Mouse (Mus musculus) myocyte (in vitro differentiated cells): Measurements from ENCODE around the gene Cd5. TPM values are rescaled to one million over a fixed set of nuclear protein-coding genes. Genes with fewer than 3 reads are reported as not detected.

Source experiments
- H3K27me3 ChIP-seq: one replicate; pipeline ENCODE4 v1.6.1; 2011; ENCODE audit not compliant: control insufficient read depth, insufficient read depth, insufficient read length
- H3K36me3 ChIP-seq: one replicate; pipeline ENCODE4 v1.6.1; 2011; ENCODE audit not compliant: control insufficient read depth, insufficient read depth
- H3K4me2 ChIP-seq: one replicate; pipeline ENCODE4 v1.6.1; 2011; ENCODE audit warnings: low read depth, control low read depth
- H3K4me3 ChIP-seq: one replicate; pipeline ENCODE4 v1.5.1; 2011; ENCODE audit warnings: mild to moderate bottlenecking, control low read depth, moderate library complexity
- H3K79me2 ChIP-seq: one replicate; pipeline ENCODE4 v1.6.1; 2011; ENCODE audit not compliant: control insufficient read depth, insufficient read depth
- H3ac ChIP-seq: one replicate; pipeline ENCODE4 v1.6.1; 2011; ENCODE audit not compliant: control insufficient read depth, insufficient read length
- CEBPB ChIP-seq: IDR thresholded peaks from 2 replicates; pipeline ENCODE4 v1.6.1; 2011; ENCODE audit warnings: mild to moderate bottlenecking, moderate library complexity; ENCODE audit not compliant: poor library complexity, insufficient read depth, severe bottlenecking
- E2F4 ChIP-seq: IDR thresholded peaks from one replicate; pipeline ENCODE4 v1.6.1; 2011; ENCODE audit warnings: mild to moderate bottlenecking, control low read depth, moderate library complexity; ENCODE audit not compliant: insufficient read depth
- MAX ChIP-seq: IDR thresholded peaks from one replicate; pipeline ENCODE4 v1.6.1; 2011; ENCODE audit warnings: low read depth, mild to moderate bottlenecking, control low read depth
- MYOD1 ChIP-seq, 3 experiments: IDR thresholded peaks; one replicate each; pipeline ENCODE4 v1.6.1; 2011; ENCODE audit warnings: control low read depth in 2 of 3, low read depth in 2 of 3, mild to moderate bottlenecking in 2 of 3, moderate library complexity in 1 of 3; ENCODE audit not compliant: insufficient read length in 2 of 3, control insufficient read depth in 1 of 3
- MYOG ChIP-seq, 3 experiments: IDR thresholded peaks; one replicate each; pipeline ENCODE4 v1.6.1; 2011; ENCODE audit warnings: control low read depth in 2 of 3, low read depth in 2 of 3, mild to moderate bottlenecking in 2 of 3; ENCODE audit not compliant: insufficient read length in 2 of 3, control insufficient read depth in 1 of 3, insufficient read depth in 1 of 3
- POLR2A ChIP-seq: IDR thresholded peaks from one replicate; pipeline ENCODE4 v1.6.1; 2011; ENCODE audit warnings: low read depth, mild to moderate bottlenecking, control low read depth, moderate library complexity; ENCODE audit not compliant: insufficient read length
- POLR2AphosphoS2 ChIP-seq: IDR thresholded peaks from one replicate; pipeline ENCODE4 v1.6.1; 2011; ENCODE audit warnings: low read depth, control low read depth; ENCODE audit not compliant: insufficient read length
- REST ChIP-seq: IDR thresholded peaks from one replicate; pipeline ENCODE4 v1.6.1; 2011; ENCODE audit warnings: mild to moderate bottlenecking, control low read depth, moderate library complexity; ENCODE audit not compliant: insufficient read depth, insufficient read length
- SRF ChIP-seq: IDR thresholded peaks from one replicate; pipeline ENCODE4 v1.6.1; 2011; ENCODE audit warnings: low read depth; ENCODE audit not compliant: control insufficient read depth, insufficient read length
- TCF12 ChIP-seq: IDR thresholded peaks from one replicate; pipeline ENCODE4 v1.6.1; 2011; ENCODE audit warnings: mild to moderate bottlenecking, control low read depth; ENCODE audit not compliant: poor library complexity, insufficient read depth, severe bottlenecking
- TCF3 ChIP-seq: IDR thresholded peaks from one replicate; pipeline ENCODE4 v1.6.1; 2011; ENCODE audit warnings: low read depth, control low read depth; ENCODE audit not compliant: insufficient read length
- USF1 ChIP-seq: IDR thresholded peaks from one replicate; pipeline ENCODE4 v1.6.1; 2011; ENCODE audit warnings: low read depth, mild to moderate bottlenecking, control low read depth, moderate library complexity
- polyA plus RNA-seq: library from polyadenylated mRNA; unstranded; fragments of >200 nt; fragmentation: generic; extraction: Trizol; gene quantifications from one replicate; pipeline ENCODE4 v1.2.1, GENCODE M21; 2012; ENCODE audit warnings: missing spikeins

Gene Cd5
- polyA plus RNA-seq, 1 experiment = not detected

- Histone ChIP-seq H3K79me2 (no peaks in the 10 kb centered on the region), H3K27me3 (no peaks in the 10 kb centered on the region), H3K4me2 (no peak overlapping the region), H3ac (no peak overlapping the region), H3K4me3 (no peak overlapping the region), H3K36me3 (no peaks in the 10 kb centered on the region)
- TF ChIP-seq E2F4 (no peak), MYOG (IDR thresholded peaks at IDR 0.05; ENCODE audit: control insufficient read depth in 1 of 3, insufficient read depth in 1 of 3, insufficient read length in 2 of 3, low read depth in 2 of 3) (no peak), MAX (no peak), POLR2A (no peak), MYOD1 (IDR thresholded peaks at IDR 0.05; ENCODE audit: control insufficient read depth in 1 of 3, insufficient read length in 2 of 3, low read depth in 2 of 3) (no peak), POLR2AphosphoS2 (no peak), TCF3 (no peak), SRF (no peak), USF1 (no peak), TCF12 (no peak), REST (no peak), CEBPB (no peak)
Observed at GRCm38 (mm10) chr19:10758708-10759107, 19.9 kb upstream of the Cd5 start.

GRCm38 (mm10) chr19:10757526-10757925, 18.7 kb upstream of the Cd5 start:
- Histone ChIP-seq H3ac (no peak overlapping the region), H3K4me3 (no peak overlapping the region), H3K4me2 (no peak overlapping the region), H3K36me3 (no peaks in the 10 kb centered on the region), H3K79me2 (no peaks in the 10 kb centered on the region), H3K27me3 (no peaks in the 10 kb centered on the region)
- TF ChIP-seq TCF12 (no peak), MYOG (IDR thresholded peaks at IDR 0.05; ENCODE audit: control insufficient read depth in 1 of 3, insufficient read depth in 1 of 3, insufficient read length in 2 of 3, low read depth in 2 of 3) (no peak), MAX (no peak), SRF (no peak), POLR2AphosphoS2 (no peak), CEBPB (no peak), E2F4 (no peak), TCF3 (no peak), USF1 (no peak), POLR2A (no peak), REST (no peak), MYOD1 (IDR thresholded peaks at IDR 0.05; ENCODE audit: control insufficient read depth in 1 of 3, insufficient read length in 2 of 3, low read depth in 2 of 3) (no peak)

- Histone ChIP-seq H3K4me2 (no peak overlapping the region), H3K79me2 (no peaks in the 10 kb centered on the region), H3K36me3 (no peaks in the 10 kb centered on the region), H3ac (no peak overlapping the region), H3K27me3 (no peaks in the 10 kb centered on the region), H3K4me3 (no peak overlapping the region)
- TF ChIP-seq MYOD1 (IDR thresholded peaks at IDR 0.05; ENCODE audit: control insufficient read depth in 1 of 3, insufficient read length in 2 of 3, low read depth in 2 of 3) (no peak), POLR2AphosphoS2 (no peak), REST (no peak), E2F4 (no peak), USF1 (no peak), MAX (no peak), MYOG (IDR thresholded peaks at IDR 0.05; ENCODE audit: control insufficient read depth in 1 of 3, insufficient read depth in 1 of 3, insufficient read length in 2 of 3, low read depth in 2 of 3) (no peak), TCF12 (no peak), TCF3 (no peak), POLR2A (no peak), CEBPB (no peak), SRF (no peak)
Observed at GRCm38 (mm10) chr19:10757125-10757524, 18.3 kb upstream of the Cd5 start.

- H3K4me2 ChIP-seq = no peak overlapping the region
- no peaks in the 10 kb centered on the region for H3K79me2 ChIP-seq
- TF ChIP-seq E2F4 (no peak), SRF (no peak), MYOG (IDR thresholded peaks at IDR 0.05; ENCODE audit: control insufficient read depth in 1 of 3, insufficient read depth in 1 of 3, insufficient read length in 2 of 3, low read depth in 2 of 3) (no peak), POLR2AphosphoS2 (no peak), MYOD1 (IDR thresholded peaks at IDR 0.05; ENCODE audit: control insufficient read depth in 1 of 3, insufficient read length in 2 of 3, low read depth in 2 of 3) (no peak), POLR2A (no peak), MAX (no peak), REST (no peak), CEBPB (no peak), USF1 (no peak), TCF12 (no peak), TCF3 (no peak)
- H3ac ChIP-seq = no peak overlapping the region
- no peaks in the 10 kb centered on the region for H3K27me3 ChIP-seq
- H3K4me3 ChIP-seq = no peak overlapping the region
- H3K36me3 ChIP-seq = no peaks in the 10 kb centered on the region
Observed at GRCm38 (mm10) chr19:10752646-10753045, 13.8 kb upstream of the Cd5 start.

- Histone ChIP-seq H3K4me3 (no peak overlapping the region), H3K27me3 (no peaks in the 10 kb centered on the region), H3K4me2 (no peak overlapping the region), H3ac (no peak overlapping the region), H3K79me2 (no peaks in the 10 kb centered on the region), H3K36me3 (no peaks in the 10 kb centered on the region)
- TF ChIP-seq POLR2AphosphoS2 (no peak), CEBPB (no peak), SRF (no peak), E2F4 (no peak), USF1 (no peak), POLR2A (no peak), TCF3 (no peak), MYOD1 (IDR thresholded peaks at IDR 0.05; ENCODE audit: control insufficient read depth in 1 of 3, insufficient read length in 2 of 3, low read depth in 2 of 3) (no peak), TCF12 (no peak), REST (no peak), MAX (no peak), MYOG (IDR thresholded peaks at IDR 0.05; ENCODE audit: control insufficient read depth in 1 of 3, insufficient read depth in 1 of 3, insufficient read length in 2 of 3, low read depth in 2 of 3) (no peak)
Observed at GRCm38 (mm10) chr19:10752106-10752505, 13.3 kb upstream of the Cd5 start.
